Mouse (Mus musculus): ENCODE results near the gene Pou5f2. TPM values are rescaled to one million over a fixed set of nuclear protein-coding genes. Genes with fewer than 3 reads are reported as not detected.
A peak's percentile ranks its signal among the peaks of the same experiment; 100 is the strongest.

Gene Pou5f2
- 0.75 and 1.1 TPM in 2 replicates for polyA plus RNA-seq (2015; fragmentation: Nextera tagmentation; extraction: Ambion mirVana)

- WGBS: 54% methylated on average over 15 of the region's 15 CpGs
- H3K4me3 ChIP-seq (ENCODE audit: low read length): no peak within 1 kb of the TSS
- H3K9me3 ChIP-seq (replicated peaks; ENCODE audit: control insufficient read depth, low read length): no peaks in the 10 kb centered on the region
- H3K9ac ChIP-seq (ENCODE audit: low read length): no peak within 1 kb of the TSS
- no peaks in the 10 kb centered on the region for H3K4me1 ChIP-seq (ENCODE audit: control insufficient read depth, insufficient read depth, low read length)
- no peaks in the 10 kb centered on the region for H3K36me3 ChIP-seq (ENCODE audit: control insufficient read depth, insufficient read depth)
- ATAC-seq (replicated peaks; ENCODE audit: extremely low read depth, insufficient read depth, low FRiP score): no peak
- H3K27me3 ChIP-seq (ENCODE audit: control insufficient read depth, insufficient read depth, low read length): no peaks in the 10 kb centered on the region
- no peak within 1 kb of the TSS for H3K4me2 ChIP-seq (ENCODE audit: low read depth, low read length)
- H3K27ac ChIP-seq (ENCODE audit: low read length): no peak within 1 kb of the TSS
Observed at GRCm38 (mm10) chr13:78024683-78025294, at the start of gene Pou5f2. Gene Pou5f2 (plus strand): TSS chr13:78024902.

GRCm38 (mm10) chr13:77976248-77976647, 48.5 kb upstream of the Pou5f2 start:
- no peak overlapping the region for H3K4me2 ChIP-seq (ENCODE audit: low read depth, low read length)
- no peak overlapping the region for H3K4me3 ChIP-seq (ENCODE audit: low read length)
- 74% methylated on average over 3 of the region's 3 CpGs for WGBS
- H3K9ac ChIP-seq (ENCODE audit: low read length): no peak overlapping the region
- no peaks in the 10 kb centered on the region for H3K4me1 ChIP-seq (ENCODE audit: control insufficient read depth, insufficient read depth, low read length)
- ATAC-seq (replicated peaks; ENCODE audit: extremely low read depth, insufficient read depth, low FRiP score): no peak
- H3K27ac ChIP-seq (ENCODE audit: low read length): no peak overlapping the region
- no peaks in the 10 kb centered on the region for H3K36me3 ChIP-seq (ENCODE audit: control insufficient read depth, insufficient read depth)
- H3K9me3 ChIP-seq (replicated peaks; ENCODE audit: control insufficient read depth, low read length): no peaks in the 10 kb centered on the region
- H3K27me3 ChIP-seq (ENCODE audit: control insufficient read depth, insufficient read depth, low read length): no peaks in the 10 kb centered on the region

- ATAC-seq (replicated peaks; ENCODE audit: extremely low read depth, insufficient read depth, low FRiP score): no peak
- H3K9ac ChIP-seq (ENCODE audit: low read length): no peak overlapping the region
Observed at GRCm38 (mm10) chr13:77977121-77977520, 47.6 kb upstream of the Pou5f2 start.

GRCm38 (mm10) chr13:77982105-77982851, 42.4 kb upstream of the Pou5f2 start:
- Histone ChIP-seq H3K36me3 (ENCODE audit: control insufficient read depth, insufficient read depth) (no peaks in the 10 kb centered on the region), H3K4me3 (ENCODE audit: low read length) (no peak overlapping the region), H3K9ac (ENCODE audit: low read length) (no peak overlapping the region), H3K4me2 (ENCODE audit: low read depth, low read length) (no peak overlapping the region), H3K27ac (ENCODE audit: low read length) (no peak overlapping the region), H3K27me3 (ENCODE audit: control insufficient read depth, insufficient read depth, low read length) (no peaks in the 10 kb centered on the region), H3K4me1 (ENCODE audit: control insufficient read depth, insufficient read depth, low read length) (peaks cover 4% of the 10 kb centered on the region), H3K9me3 (replicated peaks; ENCODE audit: control insufficient read depth, low read length) (no peaks in the 10 kb centered on the region)
- ATAC-seq (replicated peaks; ENCODE audit: extremely low read depth, insufficient read depth, low FRiP score): no peak
- WGBS: 31% methylated on average over 5 of the region's 5 CpGs

More at GRCm38 (mm10) chr13:77977121-77977520, 47.6 kb upstream of the Pou5f2 start:
- no peaks in the 10 kb centered on the region for H3K36me3 ChIP-seq (ENCODE audit: control insufficient read depth, insufficient read depth)
- H3K4me3 ChIP-seq (ENCODE audit: low read length): no peak overlapping the region
- H3K4me2 ChIP-seq (ENCODE audit: low read depth, low read length): no peak overlapping the region
- 93% methylated on average over 1 of the region's 1 CpGs for WGBS
- H3K27me3 ChIP-seq (ENCODE audit: control insufficient read depth, insufficient read depth, low read length): no peaks in the 10 kb centered on the region
- no peak overlapping the region for H3K27ac ChIP-seq (ENCODE audit: low read length)
- H3K4me1 ChIP-seq (ENCODE audit: control insufficient read depth, insufficient read depth, low read length): no peaks in the 10 kb centered on the region
- H3K9me3 ChIP-seq (replicated peaks; ENCODE audit: control insufficient read depth, low read length): no peaks in the 10 kb centered on the region

- Histone ChIP-seq H3K27ac (ENCODE audit: low read length) (0 out of 2 replicates have a peak overlapping the region, but pooled peaks have one; percentile 5), H3K4me2 (ENCODE audit: low read depth, low read length) (no peak overlapping the region)
- peak; percentile 69 for ATAC-seq (replicated peaks; ENCODE audit: extremely low read depth, insufficient read depth, low FRiP score)
Observed at GRCm38 (mm10) chr13:77982852-77983202, 41.9 kb upstream of the Pou5f2 start.

GRCm38 (mm10) chr13:77991189-77991886, 33.4 kb upstream of the Pou5f2 start:
- Histone ChIP-seq H3K9me3 (replicated peaks; ENCODE audit: control insufficient read depth, low read length) (no peaks in the 10 kb centered on the region), H3K27me3 (ENCODE audit: control insufficient read depth, insufficient read depth, low read length) (no peaks in the 10 kb centered on the region), H3K9ac (ENCODE audit: low read length) (no peak overlapping the region), H3K27ac (ENCODE audit: low read length) (peak overlapping the region; percentile 2; the same call in 1 of the 2 replicates), H3K4me1 (ENCODE audit: control insufficient read depth, insufficient read depth, low read length) (no peaks in the 10 kb centered on the region), H3K36me3 (ENCODE audit: control insufficient read depth, insufficient read depth) (no peaks in the 10 kb centered on the region), H3K4me3 (ENCODE audit: low read length) (no peak overlapping the region), H3K4me2 (ENCODE audit: low read depth, low read length) (no peak overlapping the region)
- ATAC-seq (replicated peaks; ENCODE audit: extremely low read depth, insufficient read depth, low FRiP score): no peak
- 70% methylated on average over 5 of the region's 5 CpGs for WGBS

More at GRCm38 (mm10) chr13:77982852-77983202, 41.9 kb upstream of the Pou5f2 start:
- no peak overlapping the region for H3K9ac ChIP-seq (ENCODE audit: low read length)
- WGBS: 46% methylated on average over 2 of the region's 2 CpGs
- H3K4me1 ChIP-seq (ENCODE audit: control insufficient read depth, insufficient read depth, low read length): peaks cover 4% of the 10 kb centered on the region
- no peaks in the 10 kb centered on the region for H3K27me3 ChIP-seq (ENCODE audit: control insufficient read depth, insufficient read depth, low read length)
- no peaks in the 10 kb centered on the region for H3K9me3 ChIP-seq (replicated peaks; ENCODE audit: control insufficient read depth, low read length)
- no peaks in the 10 kb centered on the region for H3K36me3 ChIP-seq (ENCODE audit: control insufficient read depth, insufficient read depth)
- no peak overlapping the region for H3K4me3 ChIP-seq (ENCODE audit: low read length)

- Histone ChIP-seq H3K4me2 (ENCODE audit: low read depth, low read length) (no peak overlapping the region), H3K27me3 (ENCODE audit: control insufficient read depth, insufficient read depth, low read length) (no peaks in the 10 kb centered on the region), H3K4me1 (ENCODE audit: control insufficient read depth, insufficient read depth, low read length) (no peaks in the 10 kb centered on the region), H3K36me3 (ENCODE audit: control insufficient read depth, insufficient read depth) (no peaks in the 10 kb centered on the region), H3K9me3 (replicated peaks; ENCODE audit: control insufficient read depth, low read length) (no peaks in the 10 kb centered on the region), H3K4me3 (ENCODE audit: low read length) (no peak overlapping the region), H3K9ac (ENCODE audit: low read length) (no peak overlapping the region), H3K27ac (ENCODE audit: low read length) (no peak overlapping the region)
- ATAC-seq (replicated peaks; ENCODE audit: extremely low read depth, insufficient read depth, low FRiP score): no peak
- WGBS: 76% methylated on average over 4 of the region's 4 CpGs
Observed at GRCm38 (mm10) chr13:78004649-78005048, 20.1 kb upstream of the Pou5f2 start.

- H3K9ac ChIP-seq (ENCODE audit: low read length): no peak overlapping the region
- H3K4me3 ChIP-seq (ENCODE audit: low read length): no peak overlapping the region
- WGBS: 75% methylated on average over 3 of the region's 3 CpGs
- ATAC-seq (replicated peaks; ENCODE audit: extremely low read depth, insufficient read depth, low FRiP score): no peak
- H3K4me2 ChIP-seq (ENCODE audit: low read depth, low read length): no peak overlapping the region
- no peak overlapping the region for H3K27ac ChIP-seq (ENCODE audit: low read length)
- H3K4me1 ChIP-seq (ENCODE audit: control insufficient read depth, insufficient read depth, low read length): no peaks in the 10 kb centered on the region
- H3K36me3 ChIP-seq (ENCODE audit: control insufficient read depth, insufficient read depth): 0 out of 2 replicates have a peak, but pooled peaks cover 3% of the 10 kb centered on the region
- H3K9me3 ChIP-seq (replicated peaks; ENCODE audit: control insufficient read depth, low read length): no peaks in the 10 kb centered on the region
- H3K27me3 ChIP-seq (ENCODE audit: control insufficient read depth, insufficient read depth, low read length): no peaks in the 10 kb centered on the region
Observed at GRCm38 (mm10) chr13:78005344-78005743, 19.4 kb upstream of the Pou5f2 start.

GRCm38 (mm10) chr13:78010176-78010575, 14.5 kb upstream of the Pou5f2 start:
- Histone ChIP-seq H3K9me3 (replicated peaks; ENCODE audit: control insufficient read depth, low read length) (no peaks in the 10 kb centered on the region), H3K4me2 (ENCODE audit: low read depth, low read length) (no peak overlapping the region), H3K27ac (ENCODE audit: low read length) (no peak overlapping the region), H3K9ac (ENCODE audit: low read length) (no peak overlapping the region), H3K36me3 (ENCODE audit: control insufficient read depth, insufficient read depth) (0 out of 2 replicates have a peak, but pooled peaks cover 4% of the 10 kb centered on the region), H3K27me3 (ENCODE audit: control insufficient read depth, insufficient read depth, low read length) (no peaks in the 10 kb centered on the region), H3K4me1 (ENCODE audit: control insufficient read depth, insufficient read depth, low read length) (no peaks in the 10 kb centered on the region), H3K4me3 (ENCODE audit: low read length) (no peak overlapping the region)
- no peak for ATAC-seq (replicated peaks; ENCODE audit: extremely low read depth, insufficient read depth, low FRiP score)
- WGBS: 91% methylated on average over 1 of the region's 1 CpGs

All from heart, embryonic 16.5 days (tissue).